20 mouse cellular contexts compared by ENCODE assay signal in genomic region chr13:29550886-29551285, GRCm38 (mm10).
DNase-seq lines count a peak whose midpoint lies in the region; ATAC-seq and TF ChIP-seq lines count a peak whose summit lies in the region.
"Had no signal": no experiment of that assay in that cellular context is flagged by ENCODE, and none has a peak within 500 bp of the region (broad histone marks: within the 10 kb centered on the region; RNA-seq: fewer than 3 reads in every experiment).

No protein-coding gene starts in this region.

- TF ChIP-seq POLR2A in MEL (IDR thresholded peaks at IDR 0.05; ENCODE audit: control insufficient read depth in 1 of 2, insufficient read depth in 1 of 2, low read depth in 1 of 2, low read length in 2 of 2, poor library complexity in 1 of 2): no peak
- TF ChIP-seq POLR2A in embryonic fibroblast, embryonic 13.5 days (IDR thresholded peaks at IDR 0.05; ENCODE audit: low read depth, low read length): no peak

- H3K9ac ChIP-seq in forebrain, embryonic 15.5 days (replicated peaks): no peak overlapping the region
- no peak overlapping the region for H3K9ac ChIP-seq in forebrain, embryonic 12.5 days
- H3K9ac ChIP-seq in heart, embryonic 15.5 days: no peak overlapping the region
- H3K9ac ChIP-seq in MEL (ENCODE audit: control insufficient read depth, low read depth, low read length, poor library complexity, severe bottlenecking): no peak overlapping the region
- no peak overlapping the region for H3K9ac ChIP-seq in hindbrain, embryonic 11.5 days (ENCODE audit: low read depth, low read length)
- H3K9ac ChIP-seq: liver, embryonic 13.5 days; lung, embryonic 15.5 days had no signal

- no peaks in the 10 kb centered on the region for H3K9me3 ChIP-seq in forebrain, embryonic 15.5 days
- no peaks in the 10 kb centered on the region for H3K9me3 ChIP-seq in forebrain, embryonic 12.5 days
- no peaks in the 10 kb centered on the region for H3K9me3 ChIP-seq in heart, embryonic 15.5 days (replicated peaks)
- H3K9me3 ChIP-seq in MEL (replicated peaks; ENCODE audit: insufficient read depth, low read length): no peaks in the 10 kb centered on the region
- no peaks in the 10 kb centered on the region for H3K9me3 ChIP-seq in hindbrain, embryonic 11.5 days (ENCODE audit: control insufficient read depth, low read length)
- H3K9me3 ChIP-seq: hindbrain, embryonic 10.5 days; liver, embryonic 13.5 days; lung, embryonic 15.5 days had no signal

- TF ChIP-seq EP300 in MEL (IDR thresholded peaks at IDR 0.05; ENCODE audit: low read depth in 1 of 2, low read length in 2 of 2): no peak

- no peak overlapping the region for H3K4me2 ChIP-seq in forebrain, embryonic 15.5 days (replicated peaks)
- H3K4me2 ChIP-seq in forebrain, embryonic 12.5 days: no peak overlapping the region
- no peak overlapping the region for H3K4me2 ChIP-seq in heart, embryonic 15.5 days
- H3K4me2 ChIP-seq in hindbrain, embryonic 11.5 days (replicated peaks; ENCODE audit: low read depth, low read length): no peak overlapping the region
- H3K4me2 ChIP-seq: liver, embryonic 13.5 days; lung, embryonic 15.5 days had no signal

- DNase-seq in heart, adult 11 months: no peak
- DNase-seq in MEL (ENCODE audit: low read depth, low spot score): peak; percentile 4
- no peak for DNase-seq in hindbrain, embryonic 11.5 days (ENCODE audit: low spot score)
- DNase-seq: adrenal gland, postnatal 10 days; B cell, adult 2 months; cerebellum, postnatal 14 days; kidney, adult 11 months; kidney, postnatal 14 days; left cerebral cortex, postnatal 4 days; liver, embryonic 13.5 days; lung, postnatal 4 days; right cerebral cortex, postnatal 14 days; spleen, adult 18-20 months; thymus, postnatal 25 days had no signal

- no peak for ATAC-seq in forebrain, embryonic 15.5 days (replicated peaks)
- no peak for ATAC-seq in forebrain, embryonic 12.5 days (ENCODE audit: low FRiP score)
- ATAC-seq in heart, embryonic 15.5 days (replicated peaks; ENCODE audit: insufficient number of reproducible peaks, insufficient read depth, low FRiP score, low read depth): no peak
- no peak for ATAC-seq in hindbrain, embryonic 11.5 days (ENCODE audit: low FRiP score)

- no peak for TF ChIP-seq RAD21 in MEL (IDR thresholded peaks at IDR 0.05; ENCODE audit: low read depth, low read length)

- H3K27me3 ChIP-seq in forebrain, embryonic 15.5 days: no peaks in the 10 kb centered on the region
- no peaks in the 10 kb centered on the region for H3K27me3 ChIP-seq in forebrain, embryonic 12.5 days
- no peaks in the 10 kb centered on the region for H3K27me3 ChIP-seq in heart, embryonic 15.5 days
- no peaks in the 10 kb centered on the region for H3K27me3 ChIP-seq in MEL (ENCODE audit: control insufficient read depth in 1 of 2, insufficient read depth in 2 of 2, low read length in 2 of 2)
- no peaks in the 10 kb centered on the region for H3K27me3 ChIP-seq in hindbrain, embryonic 11.5 days (ENCODE audit: control insufficient read depth, insufficient read depth, low read length)
- H3K27me3 ChIP-seq: liver, embryonic 13.5 days; lung, embryonic 15.5 days had no signal

- peak overlapping the region; percentile 73 for H3K27ac ChIP-seq in forebrain, embryonic 15.5 days (replicated peaks)
- no peak overlapping the region for H3K27ac ChIP-seq in forebrain, embryonic 12.5 days
- peak overlapping the region; percentile 79 for H3K27ac ChIP-seq in heart, embryonic 15.5 days
- H3K27ac ChIP-seq in MEL (ENCODE audit: control insufficient read depth, low read depth, low read length): no peak overlapping the region
- H3K27ac ChIP-seq in embryonic fibroblast, embryonic 13.5 days (ENCODE audit: insufficient read depth, low read length): peak overlapping the region; percentile 64
- H3K27ac ChIP-seq in hindbrain, embryonic 11.5 days (ENCODE audit: low read depth, low read length): no peak overlapping the region
- H3K27ac ChIP-seq: hindbrain, embryonic 10.5 days; liver, embryonic 13.5 days; lung, embryonic 15.5 days had no signal

- H3K79me2 ChIP-seq in MEL (ENCODE audit: control insufficient read depth, insufficient read depth, low read length, poor library complexity): no peaks in the 10 kb centered on the region

- no peak overlapping the region for H3K4me3 ChIP-seq in forebrain, embryonic 15.5 days
- H3K4me3 ChIP-seq in forebrain, embryonic 12.5 days (replicated peaks): no peak overlapping the region
- H3K4me3 ChIP-seq in heart, embryonic 15.5 days: no peak overlapping the region
- no peak overlapping the region for H3K4me3 ChIP-seq in MEL (ENCODE audit: control insufficient read depth in 1 of 2, insufficient read depth in 1 of 2, low read depth in 2 of 2, low read length in 2 of 2)
- no peak overlapping the region for H3K4me3 ChIP-seq in embryonic fibroblast, embryonic 13.5 days (ENCODE audit: insufficient read depth, low read length)
- H3K4me3 ChIP-seq in hindbrain, embryonic 11.5 days (ENCODE audit: low read depth, low read length): no peak overlapping the region
- H3K4me3 ChIP-seq: hindbrain, embryonic 10.5 days; liver, embryonic 13.5 days; lung, embryonic 15.5 days had no signal

- no peak for TF ChIP-seq CTCF in MEL (IDR thresholded peaks at IDR 0.05 in 2 of 3, conservative IDR thresholded peaks at IDR 0.05 in 1 of 3; ENCODE audit: control insufficient read depth in 1 of 3, insufficient read depth in 1 of 3, low read depth in 2 of 3, low read length in 3 of 3, poor library complexity in 1 of 3, severe bottlenecking in 1 of 3)
- TF ChIP-seq CTCF in embryonic fibroblast, embryonic 13.5 days (IDR thresholded peaks at IDR 0.05; ENCODE audit: borderline replicate concordance, insufficient read depth, low read length): no peak

- 35% methylated on average over 1 of the region's 1 CpGs for WGBS in forebrain, embryonic 15.5 days
- WGBS in forebrain, embryonic 12.5 days: 85% methylated on average over 1 of the region's 1 CpGs
- WGBS in heart, embryonic 15.5 days: 69% methylated on average over 1 of the region's 1 CpGs
- 85% methylated on average over 1 of the region's 1 CpGs for WGBS in hindbrain, embryonic 11.5 days

- peaks cover 13% of the 10 kb centered on the region for H3K4me1 ChIP-seq in forebrain, embryonic 15.5 days
- no peaks in the 10 kb centered on the region for H3K4me1 ChIP-seq in forebrain, embryonic 12.5 days
- H3K4me1 ChIP-seq in heart, embryonic 15.5 days (replicated peaks): peaks cover 11% of the 10 kb centered on the region
- peaks cover 0 to 2% of the 10 kb centered on the region in 2 experiments; a peak in 2 of 4 replicates for H3K4me1 ChIP-seq in MEL (ENCODE audit: control insufficient read depth in 1 of 2, insufficient read depth in 2 of 2, low read length in 2 of 2)
- H3K4me1 ChIP-seq in embryonic fibroblast, embryonic 13.5 days (ENCODE audit: control insufficient read depth, insufficient read depth, low read length): peaks cover 5% of the 10 kb centered on the region; the same call in 1 of the 2 replicates
- H3K4me1 ChIP-seq in hindbrain, embryonic 11.5 days (replicated peaks; ENCODE audit: control insufficient read depth, insufficient read depth, low read length): no peaks in the 10 kb centered on the region
- H3K4me1 ChIP-seq: hindbrain, embryonic 10.5 days; liver, embryonic 13.5 days; lung, embryonic 15.5 days had no signal

- H3K36me3 ChIP-seq in forebrain, embryonic 15.5 days: no peaks in the 10 kb centered on the region
- no peaks in the 10 kb centered on the region for H3K36me3 ChIP-seq in forebrain, embryonic 12.5 days (replicated peaks)
- no peaks in the 10 kb centered on the region for H3K36me3 ChIP-seq in heart, embryonic 15.5 days
- peaks cover 0 to 10% of the 10 kb centered on the region in 2 experiments; a peak in 1 of 4 replicates for H3K36me3 ChIP-seq in MEL (ENCODE audit: control insufficient read depth in 1 of 2, insufficient read depth in 2 of 2, low read length in 2 of 2)
- no peaks in the 10 kb centered on the region for H3K36me3 ChIP-seq in hindbrain, embryonic 11.5 days (ENCODE audit: control insufficient read depth, insufficient read depth, low read length)
- H3K36me3 ChIP-seq: hindbrain, embryonic 10.5 days; liver, embryonic 13.5 days; lung, embryonic 15.5 days had no signal

TF ChIP-seq in MEL, 35 proteins besides CTCF, POLR2A, EP300 and RAD21:
- TF ChIP-seq SIN3A (IDR thresholded peaks at IDR 0.05; ENCODE audit: low read length) (no peak), MAX (IDR thresholded peaks at IDR 0.05; ENCODE audit: low read length) (no peak), MYB (IDR thresholded peaks at IDR 0.05; ENCODE audit: low read depth, low read length) (no peak), MAFK (IDR thresholded peaks at IDR 0.05; ENCODE audit: borderline replicate concordance, low read depth, low read length) (no peak)
TF ChIP-seq in MEL: peak in this region for 0.

Comparison
In these comparisons a context has a peak if more than half of its experiments do, and no peak if none do; other contexts are left out.
1. H3K27ac ChIP-seq: peak in forebrain, embryonic 15.5 days (single experiment), heart, embryonic 15.5 days (single experiment) and embryonic fibroblast, embryonic 13.5 days (single experiment); none in forebrain, embryonic 12.5 days (single experiment), MEL (single experiment) and hindbrain, embryonic 11.5 days (single experiment).